Mouse (Mus musculus): ENCODE measurements around the gene Gm7534. TPM values are rescaled to one million over a fixed set of nuclear protein-coding genes. Genes with fewer than 3 reads are reported as not detected.
"Not testable (repeated sequence)": the region's sequence is repeated elsewhere in the genome, so short reads cannot be mapped to it uniquely, and the experiment has no call there.

The Gm7534 gene
- polyA plus RNA-seq, 1 experiment from 2014 or later: not detected

GRCm38 (mm10) chr4:134155961-134156465 lies 46.8 kb downstream of the Gm7534 start:
- no peak for ATAC-seq (ENCODE audit: insufficient read depth, low FRiP score)
- H3K4me2 ChIP-seq (ENCODE audit: low read depth, low read length): no peak overlapping the region
- H3K4me1 ChIP-seq (ENCODE audit: control insufficient read depth, insufficient read depth, low read length): no peaks in the 10 kb centered on the region
- H3K27ac ChIP-seq (ENCODE audit: low read length): no peak overlapping the region
- no peaks in the 10 kb centered on the region for H3K27me3 ChIP-seq (ENCODE audit: control insufficient read depth, insufficient read depth, low read length)
- no peak overlapping the region for H3K9ac ChIP-seq (ENCODE audit: low read length)
- no peaks in the 10 kb centered on the region for H3K9me3 ChIP-seq (replicated peaks; ENCODE audit: control insufficient read depth, low read length)
- 90% methylated on average over 10 of the region's 10 CpGs for WGBS
- H3K36me3 ChIP-seq (ENCODE audit: control insufficient read depth, insufficient read depth, low read length): no peaks in the 10 kb centered on the region
- no peak overlapping the region for H3K4me3 ChIP-seq (replicated peaks; ENCODE audit: low read length)

GRCm38 (mm10) chr4:134155531-134155930 lies 47.3 kb downstream of the Gm7534 start:
- Histone ChIP-seq H3K27me3 (ENCODE audit: control insufficient read depth, insufficient read depth, low read length) (no peaks in the 10 kb centered on the region), H3K9ac (ENCODE audit: low read length) (no peak overlapping the region), H3K36me3 (ENCODE audit: control insufficient read depth, insufficient read depth, low read length) (no peaks in the 10 kb centered on the region), H3K27ac (ENCODE audit: low read length) (no peak overlapping the region), H3K9me3 (replicated peaks; ENCODE audit: control insufficient read depth, low read length) (no peaks in the 10 kb centered on the region), H3K4me3 (replicated peaks; ENCODE audit: low read length) (no peak overlapping the region), H3K4me2 (ENCODE audit: low read depth, low read length) (no peak overlapping the region), H3K4me1 (ENCODE audit: control insufficient read depth, insufficient read depth, low read length) (no peaks in the 10 kb centered on the region)
- WGBS: 88% methylated on average over 6 of the region's 6 CpGs
- no peak for ATAC-seq (ENCODE audit: insufficient read depth, low FRiP score)

DNA sequence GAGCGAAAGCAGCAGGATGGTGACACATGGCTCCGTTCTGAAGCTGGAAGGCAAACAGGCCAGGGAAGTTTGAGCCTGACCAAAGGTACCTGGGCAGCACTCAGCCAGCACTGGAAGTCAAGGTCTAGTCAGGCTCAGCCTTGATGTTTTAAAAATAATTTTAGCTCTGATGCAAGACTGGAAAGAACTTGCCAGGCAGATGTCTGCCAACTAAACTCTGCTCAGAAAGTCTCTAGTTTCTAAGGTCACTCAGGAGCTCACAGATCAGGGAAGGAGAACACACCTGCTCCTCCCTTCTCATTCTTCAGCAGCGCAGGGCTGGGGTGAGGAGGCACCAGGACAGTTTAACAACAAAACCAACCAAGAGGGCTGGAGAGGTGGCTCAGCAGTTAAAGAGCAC lies 48.5 kb downstream of the Gm7534 start:
- no peaks in the 10 kb centered on the region for H3K4me1 ChIP-seq (ENCODE audit: control insufficient read depth, insufficient read depth, low read length)
- no peak overlapping the region for H3K4me3 ChIP-seq (replicated peaks; ENCODE audit: low read length)
- no peaks in the 10 kb centered on the region for H3K9me3 ChIP-seq (replicated peaks; ENCODE audit: control insufficient read depth, low read length)
- 92% methylated on average over 3 of the region's 3 CpGs for WGBS
- no peak overlapping the region for H3K9ac ChIP-seq (ENCODE audit: low read length)
- no peaks in the 10 kb centered on the region for H3K27me3 ChIP-seq (ENCODE audit: control insufficient read depth, insufficient read depth, low read length)
- H3K36me3 ChIP-seq (ENCODE audit: control insufficient read depth, insufficient read depth, low read length): no peaks in the 10 kb centered on the region
- no peak for ATAC-seq (ENCODE audit: insufficient read depth, low FRiP score)
- H3K27ac ChIP-seq (ENCODE audit: low read length): no peak overlapping the region
- H3K4me2 ChIP-seq (ENCODE audit: low read depth, low read length): no peak overlapping the region

DNA sequence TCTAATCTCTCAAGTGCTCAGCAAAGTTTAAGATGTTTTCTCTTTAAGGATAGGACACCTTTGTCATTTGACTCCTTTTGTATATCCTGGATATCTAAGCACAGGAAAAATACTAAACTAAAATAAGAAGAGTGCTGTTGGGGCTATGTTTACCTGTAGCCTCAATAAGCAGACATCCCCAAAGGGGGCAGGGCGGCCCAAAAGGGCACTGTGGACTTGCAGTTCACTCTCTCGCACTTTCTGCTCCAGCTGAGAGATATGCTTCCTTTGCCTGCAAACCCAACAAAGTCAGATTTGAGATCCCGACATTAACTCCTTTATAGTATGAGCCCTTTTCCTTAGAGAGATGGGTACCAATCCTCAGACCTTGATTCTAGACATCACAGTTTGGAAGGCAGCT lies 49.1 kb downstream of the Gm7534 start:
- H3K27ac ChIP-seq (ENCODE audit: low read length): no peak overlapping the region
- no peaks in the 10 kb centered on the region for H3K4me1 ChIP-seq (ENCODE audit: control insufficient read depth, insufficient read depth, low read length)
- no peak overlapping the region for H3K9ac ChIP-seq (ENCODE audit: low read length)
- no peak for ATAC-seq (ENCODE audit: insufficient read depth, low FRiP score)
- H3K27me3 ChIP-seq (ENCODE audit: control insufficient read depth, insufficient read depth, low read length): no peaks in the 10 kb centered on the region
- no peak overlapping the region for H3K4me3 ChIP-seq (replicated peaks; ENCODE audit: low read length)
- no peak overlapping the region for H3K4me2 ChIP-seq (ENCODE audit: low read depth, low read length)
- no peaks in the 10 kb centered on the region for H3K36me3 ChIP-seq (ENCODE audit: control insufficient read depth, insufficient read depth, low read length)
- WGBS: 92% methylated on average over 3 of the region's 3 CpGs
- no peaks in the 10 kb centered on the region for H3K9me3 ChIP-seq (replicated peaks; ENCODE audit: control insufficient read depth, low read length)

DNA sequence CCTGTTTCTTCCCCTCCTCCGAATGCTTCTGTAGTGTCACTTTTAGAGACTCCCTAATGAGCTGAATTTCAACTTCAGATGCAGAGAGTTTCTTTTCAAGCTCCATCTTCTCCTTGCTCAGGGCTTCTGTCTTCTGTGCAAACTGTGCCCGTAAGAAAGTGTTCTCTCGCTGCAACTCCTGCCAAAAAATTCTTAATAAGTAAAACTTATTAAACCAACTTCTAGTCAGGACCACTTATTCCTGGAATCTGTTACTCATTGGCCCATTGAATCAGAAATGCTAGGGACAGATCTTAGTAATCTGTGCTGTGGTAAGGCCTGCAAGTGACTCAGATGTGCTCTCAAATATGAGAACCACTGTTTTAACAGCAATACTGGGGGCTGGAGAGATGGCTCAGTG lies 50.7 kb downstream of the Gm7534 start:
- ATAC-seq (ENCODE audit: insufficient read depth, low FRiP score): no peak
- Histone ChIP-seq H3K27me3 (ENCODE audit: control insufficient read depth, insufficient read depth, low read length) (no peaks in the 10 kb centered on the region), H3K36me3 (ENCODE audit: control insufficient read depth, insufficient read depth, low read length) (0 out of 2 replicates have a peak, but pooled peaks cover 9% of the 10 kb centered on the region), H3K4me1 (ENCODE audit: control insufficient read depth, insufficient read depth, low read length) (no peaks in the 10 kb centered on the region), H3K9ac (ENCODE audit: low read length) (no peak overlapping the region), H3K9me3 (replicated peaks; ENCODE audit: control insufficient read depth, low read length) (no peaks in the 10 kb centered on the region), H3K4me3 (replicated peaks; ENCODE audit: low read length) (no peak overlapping the region), H3K27ac (ENCODE audit: low read length) (no peak overlapping the region), H3K4me2 (ENCODE audit: low read depth, low read length) (no peak overlapping the region)
- 89% methylated on average over 3 of the region's 3 CpGs for WGBS

GRCm38 (mm10) chr4:134149389-134149788 lies 53.4 kb downstream of the Gm7534 start:
- Histone ChIP-seq H3K4me3 (replicated peaks; ENCODE audit: low read length) (no peak overlapping the region), H3K9me3 (replicated peaks; ENCODE audit: control insufficient read depth, low read length) (no peaks in the 10 kb centered on the region), H3K9ac (ENCODE audit: low read length) (no peak overlapping the region), H3K4me2 (ENCODE audit: low read depth, low read length) (no peak overlapping the region), H3K27me3 (ENCODE audit: control insufficient read depth, insufficient read depth, low read length) (no peaks in the 10 kb centered on the region), H3K36me3 (ENCODE audit: control insufficient read depth, insufficient read depth, low read length) (0 out of 2 replicates have a peak, but pooled peaks cover 9% of the 10 kb centered on the region), H3K27ac (ENCODE audit: low read length) (no peak overlapping the region), H3K4me1 (ENCODE audit: control insufficient read depth, insufficient read depth, low read length) (no peaks in the 10 kb centered on the region)
- ATAC-seq (ENCODE audit: insufficient read depth, low FRiP score): no peak
- 82% methylated on average over 4 of the region's 4 CpGs for WGBS

DNA sequence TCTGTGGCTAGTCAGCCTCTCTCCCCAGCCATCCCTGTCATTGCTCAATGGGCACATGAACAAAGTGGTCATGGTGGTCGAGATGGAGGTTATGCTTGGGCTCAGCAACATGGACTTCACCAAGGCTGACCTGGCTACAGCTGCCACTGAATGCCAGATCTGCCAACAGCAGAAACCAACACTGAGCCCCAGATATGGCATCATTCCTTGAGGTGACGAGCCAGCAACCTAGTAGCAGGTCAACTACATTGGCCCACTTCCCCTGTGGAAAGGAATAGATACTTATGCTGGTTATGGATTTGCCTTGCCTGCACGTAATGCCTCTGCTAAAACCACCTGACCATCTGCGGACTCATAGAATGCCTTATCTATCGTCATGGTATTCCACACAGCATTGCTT lies 58.5 kb downstream of the Gm7534 start:
- H3K36me3 ChIP-seq (ENCODE audit: control insufficient read depth, insufficient read depth, low read length); H3K9me3 ChIP-seq (replicated peaks; ENCODE audit: control insufficient read depth, low read length); H3K27ac ChIP-seq (ENCODE audit: low read length); H3K4me3 ChIP-seq (replicated peaks; ENCODE audit: low read length); ATAC-seq (ENCODE audit: insufficient read depth, low FRiP score); H3K4me2 ChIP-seq (ENCODE audit: low read depth, low read length); H3K4me1 ChIP-seq (ENCODE audit: control insufficient read depth, insufficient read depth, low read length); H3K27me3 ChIP-seq (ENCODE audit: control insufficient read depth, insufficient read depth, low read length); H3K9ac ChIP-seq (ENCODE audit: low read length): not testable (repeated sequence)
- WGBS: 94% methylated on average over 5 of the region's 5 CpGs

Other genes with a start within 250 kb of the Gm7534 start
- 1,639 and 1,753 TPM in 2 replicates for gene Hmgn2, start 234.4 kb downstream of the Gm7534 start, polyA plus RNA-seq (2015; fragmentation: Nextera tagmentation; extraction: Ambion mirVana)
- gene Dhdds, start 202.1 kb downstream of the Gm7534 start, polyA plus RNA-seq (2015; fragmentation: Nextera tagmentation; extraction: Ambion mirVana): 43.0 and 45.8 TPM in 2 replicates
- gene Lin28a, start 184.2 kb downstream of the Gm7534 start, polyA plus RNA-seq (2015; fragmentation: Nextera tagmentation; extraction: Ambion mirVana): 0.13 and 0.22 TPM in 2 replicates
- gene Zfp683, start 149.2 kb downstream of the Gm7534 start, polyA plus RNA-seq (2015; fragmentation: Nextera tagmentation; extraction: Ambion mirVana): not detected in 2 replicates
- gene Crybg2, start 142.2 kb downstream of the Gm7534 start, polyA plus RNA-seq (2015; fragmentation: Nextera tagmentation; extraction: Ambion mirVana): 19.3 and 26.8 TPM in 2 replicates
- gene Cd52, start 107.9 kb downstream of the Gm7534 start, polyA plus RNA-seq (2015; fragmentation: Nextera tagmentation; extraction: Ambion mirVana): 25.8 and 44.2 TPM in 2 replicates
- gene Ubxn11, start 100.4 kb downstream of the Gm7534 start, polyA plus RNA-seq (2015; fragmentation: Nextera tagmentation; extraction: Ambion mirVana): 6.4 and 7.0 TPM in 2 replicates
- gene Sh3bgrl3, start 74.2 kb downstream of the Gm7534 start, polyA plus RNA-seq (2015; fragmentation: Nextera tagmentation; extraction: Ambion mirVana): 397 and 438 TPM in 2 replicates
- gene Cep85, start 15.9 kb downstream of the Gm7534 start, polyA plus RNA-seq (2015; fragmentation: Nextera tagmentation; extraction: Ambion mirVana): 110 and 113 TPM in 2 replicates
- gene Catsper4, start 24.4 kb upstream of the Gm7534 start, polyA plus RNA-seq (2015; fragmentation: Nextera tagmentation; extraction: Ambion mirVana): 0.30 and 0.55 TPM in 2 replicates
- 10.7 and 13.4 TPM in 2 replicates for gene Cnksr1, start 35.4 kb upstream of the Gm7534 start, polyA plus RNA-seq (2015; fragmentation: Nextera tagmentation; extraction: Ambion mirVana)
- 0.26 and 0.45 TPM in 2 replicates for gene E130218I03Rik, start 40.7 kb upstream of the Gm7534 start, polyA plus RNA-seq (2015; fragmentation: Nextera tagmentation; extraction: Ambion mirVana)
- 12.9 and 13.0 TPM in 2 replicates for gene Zfp593, start 42.6 kb upstream of the Gm7534 start, polyA plus RNA-seq (2015; fragmentation: Nextera tagmentation; extraction: Ambion mirVana)
- not detected in 2 replicates for gene Gm30191, start 43.9 kb upstream of the Gm7534 start, polyA plus RNA-seq (2015; fragmentation: Nextera tagmentation; extraction: Ambion mirVana)
- gene Grrp1, start 51.1 kb upstream of the Gm7534 start, polyA plus RNA-seq (2015; fragmentation: Nextera tagmentation; extraction: Ambion mirVana): 3.2 and 3.5 TPM in 2 replicates
- gene Pdik1l, start 84.9 kb upstream of the Gm7534 start, polyA plus RNA-seq (2015; fragmentation: Nextera tagmentation; extraction: Ambion mirVana): 17.7 and 19.0 TPM in 2 replicates
- 0.37 and 1.4 TPM in 2 replicates for gene Trim63, start 112.1 kb upstream of the Gm7534 start, polyA plus RNA-seq (2015; fragmentation: Nextera tagmentation; extraction: Ambion mirVana)
- 0.91 and 1.1 TPM in 2 replicates for gene Slc30a2, start 140.2 kb upstream of the Gm7534 start, polyA plus RNA-seq (2015; fragmentation: Nextera tagmentation; extraction: Ambion mirVana)
- 1.7 and 2.1 TPM in 2 replicates for gene Extl1, start 180.8 kb upstream of the Gm7534 start, polyA plus RNA-seq (2015; fragmentation: Nextera tagmentation; extraction: Ambion mirVana)
- 24.7 and 24.8 TPM in 2 replicates for gene Pafah2, start 193.3 kb upstream of the Gm7534 start, polyA plus RNA-seq (2015; fragmentation: Nextera tagmentation; extraction: Ambion mirVana)

Data from stomach, embryonic 16.5 days (tissue).